Mouse (Mus musculus) testis, adult 2 months (tissue): Measurements from ENCODE around the gene Scd4.

ENCODE experiments used
- CTCF ChIP-seq: fragments of 200-500 bp; IDR thresholded peaks from 2 replicates; pipeline ENCODE4 v1.5.1; 2012; ENCODE audit warnings: low read depth, mild to moderate bottlenecking, inconsistent platforms, low read length, moderate library complexity; ENCODE audit not compliant: control insufficient read depth, insufficient read depth, insufficient replicate concordance
- POLR2A ChIP-seq: fragments of 200-500 bp; IDR thresholded peaks from 2 replicates; pipeline ENCODE4 v1.6.1; 2012; ENCODE audit warnings: low read depth, mild to moderate bottlenecking, inconsistent platforms, low read length, moderate library complexity; ENCODE audit not compliant: control insufficient read depth

DNA sequence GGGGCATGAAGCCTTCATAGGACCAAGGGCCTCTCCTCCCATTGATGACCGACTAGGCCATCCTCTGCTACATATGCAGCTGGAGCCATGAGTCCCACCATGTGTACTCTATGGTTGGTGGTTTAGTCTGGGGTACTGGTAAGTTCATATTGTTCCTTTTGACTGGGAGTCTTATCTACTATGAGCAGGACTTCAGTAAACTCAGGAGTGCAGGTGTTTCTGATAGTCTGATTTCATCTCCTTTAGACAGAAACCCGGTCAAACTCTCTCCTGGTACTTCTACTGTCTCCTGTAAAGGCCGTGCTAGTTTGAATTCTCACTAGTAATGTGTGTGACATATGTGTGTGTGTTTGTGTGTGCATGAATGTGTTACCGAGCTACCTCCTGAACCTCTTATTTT lies 32.8 kb downstream of the Scd4 start:
- TF ChIP-seq POLR2A, result no peak
- TF ChIP-seq CTCF, result no peak
